Mouse (Mus musculus) liver, embryonic 14.5 days (tissue): Measurements from ENCODE around the gene Iqgap2.

Source experiments
- CTCF ChIP-seq: IDR thresholded peaks from 2 replicates; pipeline ENCODE4 v1.5.1; 2016; ENCODE audit warnings: antibody characterized with exemption, low read depth, control low read depth
- EP300 ChIP-seq: IDR thresholded peaks from 2 replicates; pipeline ENCODE4 v1.6.1; 2016; ENCODE audit warnings: antibody characterized with exemption, low read depth

DNA sequence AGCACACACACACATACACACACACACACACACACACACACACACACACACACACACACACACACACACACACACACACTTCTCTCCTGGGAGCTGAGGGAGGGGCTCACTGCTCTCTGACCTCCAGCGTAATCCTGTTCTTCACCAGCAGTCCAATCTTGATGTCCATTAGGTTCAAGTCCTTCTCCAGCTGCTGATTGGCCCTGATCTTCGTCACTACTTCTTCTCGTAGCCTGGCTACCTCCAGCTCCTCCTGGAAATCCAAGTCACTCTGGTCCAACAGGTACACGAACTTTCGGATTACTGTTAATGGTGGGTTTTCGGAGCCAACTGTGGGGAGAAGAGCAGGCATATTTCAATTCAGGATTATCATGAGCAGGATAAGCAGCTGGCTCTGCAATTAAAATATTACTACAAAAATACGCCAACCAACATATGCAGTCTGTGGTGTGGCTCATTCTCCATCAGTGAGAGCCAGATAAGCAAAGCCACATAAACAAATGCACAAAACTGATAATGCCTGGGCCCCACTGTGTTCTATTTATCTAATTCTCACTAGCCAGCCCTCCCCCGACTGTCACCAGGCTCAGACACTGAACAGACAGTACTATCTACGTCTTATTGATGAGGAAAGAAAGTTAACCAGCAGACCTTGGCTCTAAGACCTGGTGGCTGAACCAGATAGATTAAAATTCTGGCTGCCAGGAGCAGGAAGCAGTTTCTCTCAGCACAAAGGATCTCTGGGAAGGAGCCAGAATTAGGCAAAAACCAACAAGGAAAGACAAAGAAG, 220.4 kb downstream of the Iqgap2 start:
- no peak for TF ChIP-seq CTCF
- peak; percentile 98 for TF ChIP-seq EP300
